Mouse (Mus musculus) embryo, embryonic 11.5 days (tissue): ENCODE measurements around the gene Vmn1r28.
"Not testable (repeated sequence)": the region's sequence is repeated elsewhere in the genome, so short reads cannot be mapped to it uniquely, and the experiment has no call there.

Experiments used
- DNase-seq: peaks from one replicate; pipeline ENCODE4 v3.0.0-alpha.2; 2012; ENCODE audit warnings: low read depth, low spot score

Gene Vmn1r28

GRCm38 (mm10) chr6:58261737-58262136, at the start of gene Vmn1r28:
Gene Vmn1r28 (plus strand): TSS chr6:58262037.
- DNase-seq, result no peak

- no peak for DNase-seq
Measured at GRCm38 (mm10) chr6:58216119-58216518, 45.7 kb upstream of the Vmn1r28 start.

DNA sequence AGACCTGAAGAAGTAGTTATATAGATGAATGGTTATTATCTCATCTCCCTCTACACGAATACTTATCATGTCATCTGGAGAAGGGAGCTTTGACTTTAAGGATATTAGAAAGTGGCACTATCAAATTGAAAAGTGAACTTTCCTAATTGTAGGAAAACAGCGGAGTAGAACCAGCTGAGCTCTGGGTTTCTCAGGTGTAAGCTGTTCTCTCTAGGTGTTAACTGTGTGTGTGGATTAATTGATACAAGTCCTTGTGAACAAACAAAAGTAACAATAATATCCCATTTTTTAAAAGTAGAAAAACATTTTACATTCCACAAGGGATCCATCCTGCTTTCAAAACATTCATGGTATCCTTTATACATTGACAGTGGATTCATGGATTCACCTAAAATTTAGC, 43.1 kb upstream of the Vmn1r28 start, which contains the start of gene Vmn1r27:
Gene Vmn1r27 (minus strand): TSS at position 101 of the 400 bp plus-strand sequence.
- no peak for DNase-seq

- not testable (repeated sequence) for DNase-seq
Measured at GRCm38 (mm10) chr6:58279661-58280060, 17.8 kb downstream of the Vmn1r28 start.

GRCm38 (mm10) chr6:58292201-58292600, 30.4 kb downstream of the Vmn1r28 start:
- no peak for DNase-seq

GRCm38 (mm10) chr6:58298511-58298910, 36.7 kb downstream of the Vmn1r28 start:
- DNase-seq, result not testable (repeated sequence)

DNA sequence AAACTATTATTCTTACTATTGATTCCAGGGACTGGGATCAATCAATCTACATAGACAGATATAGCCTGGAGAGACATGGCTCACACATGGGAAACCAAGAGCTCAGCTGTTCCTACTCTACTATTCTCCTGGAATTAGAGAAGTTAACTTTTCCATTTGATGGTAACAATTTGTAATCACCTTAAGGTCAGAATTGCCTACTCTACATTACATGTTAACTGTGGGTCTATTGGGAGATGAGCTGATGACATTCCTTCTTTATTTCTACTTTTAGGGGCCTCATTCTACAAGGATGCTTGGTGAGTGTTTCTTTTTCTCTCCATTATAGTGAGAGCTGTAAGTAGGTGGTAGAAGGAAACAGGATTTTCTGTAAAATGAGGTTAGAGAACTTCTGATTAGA, 39.4 kb downstream of the Vmn1r28 start, which contains the start of gene Vmn1r29:
Gene Vmn1r29 (plus strand): TSS at position 301 of the 400 bp plus-strand sequence.
- DNase-seq, result no peak
